In genomic region chr6:140200322-140200721, GRCm38 (mm10) we compare ENCODE assay signal across 24 mouse cellular contexts.
"Had no signal": no experiment of that assay in that cellular context is flagged by ENCODE, and none has a peak within 500 bp of the region (broad histone marks: within the 10 kb centered on the region; RNA-seq: fewer than 3 reads in every experiment).

No protein-coding gene starts in this region.

- DNase-seq: kidney, adult 11 months; kidney, adult 8-10 months; kidney, postnatal 10 days; kidney, postnatal 36 days; layer of hippocampus, postnatal 36 days; left cerebral cortex, postnatal 4 days; liver, postnatal 0 days; right cerebral cortex, adult 18-20 months; right cerebral cortex, postnatal 14 days; right cerebral cortex, postnatal 4 days; thymus, adult 2 months; thymus, postnatal 14 days; thymus, postnatal 4 days had no signal

- H3K4me2 ChIP-seq: intestine, embryonic 15.5 days; kidney, embryonic 15.5 days; limb, embryonic 12.5 days; limb, embryonic 15.5 days; liver, embryonic 11.5 days; midbrain, embryonic 12.5 days; midbrain, embryonic 15.5 days; neural tube, embryonic 12.5 days; neural tube, embryonic 15.5 days had no signal

- H3K27me3 ChIP-seq: intestine, embryonic 15.5 days; kidney, embryonic 15.5 days; limb, embryonic 12.5 days; limb, embryonic 15.5 days; midbrain, embryonic 12.5 days; midbrain, embryonic 15.5 days; neural tube, embryonic 12.5 days; neural tube, embryonic 15.5 days had no signal

- H3K4me3 ChIP-seq: intestine, embryonic 15.5 days; kidney, embryonic 15.5 days; limb, embryonic 12.5 days; limb, embryonic 15.5 days; midbrain, embryonic 12.5 days; midbrain, embryonic 15.5 days; neural tube, embryonic 12.5 days; neural tube, embryonic 15.5 days had no signal

- H3K9ac ChIP-seq: intestine, embryonic 15.5 days; kidney, embryonic 15.5 days; limb, embryonic 12.5 days; limb, embryonic 15.5 days; liver, embryonic 14.5 days; liver, postnatal 0 days; midbrain, embryonic 12.5 days; midbrain, embryonic 15.5 days; neural tube, embryonic 12.5 days; neural tube, embryonic 15.5 days had no signal

- ATAC-seq: intestine, embryonic 15.5 days; liver, postnatal 0 days; midbrain, embryonic 15.5 days had no signal

- H3K9me3 ChIP-seq: intestine, embryonic 15.5 days; kidney, embryonic 15.5 days; limb, embryonic 12.5 days; limb, embryonic 15.5 days; midbrain, embryonic 12.5 days; midbrain, embryonic 15.5 days; neural tube, embryonic 12.5 days; neural tube, embryonic 15.5 days had no signal

- H3K36me3 ChIP-seq: intestine, embryonic 15.5 days; kidney, embryonic 15.5 days; limb, embryonic 12.5 days; limb, embryonic 15.5 days; midbrain, embryonic 12.5 days; midbrain, embryonic 15.5 days; neural tube, embryonic 12.5 days; neural tube, embryonic 15.5 days had no signal

- H3K4me1 ChIP-seq: intestine, embryonic 15.5 days; kidney, embryonic 15.5 days; limb, embryonic 12.5 days; limb, embryonic 15.5 days; midbrain, embryonic 12.5 days; midbrain, embryonic 15.5 days; neural tube, embryonic 12.5 days; neural tube, embryonic 15.5 days had no signal

- H3K27ac ChIP-seq: intestine, embryonic 15.5 days; kidney, embryonic 15.5 days; limb, embryonic 12.5 days; limb, embryonic 15.5 days; liver, embryonic 14.5 days; midbrain, embryonic 12.5 days; midbrain, embryonic 15.5 days; neural tube, embryonic 12.5 days; neural tube, embryonic 15.5 days; stomach, postnatal 0 days had no signal
